Mouse (Mus musculus) adipose tissue, adult 10 weeks (tissue): Measurements from ENCODE around the gene Add1. TPM values are rescaled to one million over a fixed set of nuclear protein-coding genes. Genes with fewer than 3 reads are reported as not detected.

Experiments used
- polyA plus RNA-seq: library from polyadenylated mRNA; stranded (reverse); fragments of 350-450 nt; fragmentation: Illumina TruSeq; extraction: RNeasy Lipid Tissue Mini Kit (QIAGEN cat#74804); gene quantifications from one replicate; pipeline ENCODE4 v1.2.3, GENCODE M21; 2014; ENCODE audit warnings: low read depth, low replicate concordance

Add1 gene
- 124 TPM for polyA plus RNA-seq

GRCm38 (mm10) chr5:34573268-34574221 lies at the start of gene Add1:
Gene Add1, plus strand, starts transcription at chr5:34573664.

DNA sequence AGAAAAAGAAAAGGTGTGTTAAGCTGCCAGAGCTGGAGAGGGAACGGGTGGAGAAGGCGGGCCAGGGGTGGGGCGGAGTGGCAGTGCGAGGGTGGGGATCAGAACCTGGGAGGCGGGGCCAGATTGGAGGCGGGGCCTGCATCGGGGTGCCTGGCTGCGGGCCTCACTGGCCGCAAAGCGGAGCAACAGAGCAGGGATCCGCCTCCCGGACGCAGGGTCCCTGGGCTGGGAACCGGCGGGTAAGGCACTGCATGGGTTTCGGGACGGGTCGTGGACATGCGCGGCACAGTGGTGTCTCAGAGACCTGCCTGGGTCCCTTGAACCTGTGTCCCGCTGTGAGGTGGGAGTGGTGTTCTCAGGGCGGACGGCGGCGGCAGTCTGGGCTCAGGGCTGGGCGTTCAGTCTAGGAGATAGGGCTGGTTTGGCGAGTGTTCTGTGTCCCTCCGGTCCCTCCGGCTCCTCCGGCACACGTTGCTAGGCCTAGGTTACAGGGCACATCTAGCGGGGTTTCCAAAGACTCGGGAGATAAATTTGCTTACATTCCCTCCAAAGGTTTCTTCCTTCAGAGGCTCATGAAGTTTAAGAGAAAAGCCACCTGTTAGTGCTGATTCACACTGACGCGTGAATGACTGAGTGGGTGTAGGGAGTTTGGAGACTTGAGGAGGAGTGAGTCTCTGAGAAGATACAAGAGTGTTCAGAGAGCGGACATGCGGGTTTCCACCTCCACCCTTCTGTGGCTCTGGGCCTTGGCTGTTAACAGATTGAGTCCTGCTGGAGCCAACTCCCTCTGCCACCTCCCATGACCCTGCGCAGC lies 47.6 kb upstream of the Add1 start, which contains the start of gene Sh3bp2:
Gene Sh3bp2 (plus strand): TSS at position 176 of the 814 bp plus-strand sequence.

DNA sequence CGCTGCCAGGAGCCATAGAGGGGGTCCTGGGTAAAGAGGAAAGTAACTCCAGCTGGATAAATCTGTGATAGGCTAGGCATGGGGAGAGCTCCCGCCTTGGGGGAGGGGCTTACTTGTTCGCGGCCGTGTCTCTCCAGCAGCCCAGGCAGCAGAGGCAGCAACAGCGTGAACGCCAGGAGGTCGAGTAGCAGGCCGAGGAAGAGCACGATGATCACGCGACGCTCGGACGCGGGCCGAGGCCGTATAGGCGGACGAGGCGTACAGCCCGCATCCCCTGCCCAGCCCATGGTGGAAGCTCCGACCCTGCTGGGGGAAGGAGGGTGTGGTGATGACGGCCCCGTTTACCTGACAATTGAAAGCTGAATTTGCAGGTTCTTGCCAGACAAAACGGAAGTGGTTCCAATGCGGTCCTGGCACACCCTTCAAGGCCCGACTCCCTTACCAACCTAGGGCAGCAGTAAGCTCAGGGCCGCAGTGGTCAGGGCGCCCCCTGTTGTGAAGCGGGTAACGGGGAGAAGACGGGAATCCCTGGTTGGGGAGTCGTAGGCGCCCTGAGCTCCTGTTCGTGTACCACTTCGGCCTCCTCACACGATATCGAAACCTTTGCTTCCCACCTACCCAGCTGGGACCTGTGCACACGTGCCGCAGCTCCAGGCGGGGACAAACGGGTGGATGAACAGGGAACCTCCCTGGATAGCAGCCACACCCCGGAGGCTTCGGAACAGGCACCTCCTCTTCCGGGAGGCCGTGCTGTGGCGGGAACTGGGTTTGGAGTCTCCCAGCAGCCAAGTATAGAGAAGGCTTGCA lies 63.2 kb downstream of the Add1 start, which contains the start of gene Mfsd10:
Gene Mfsd10 (minus strand): TSS at position 732 of the 807 bp plus-strand sequence.

GRCm38 (mm10) chr5:34659686-34660590 lies 86.5 kb downstream of the Add1 start, which contains the start of the genes Nop14 and Grk4:
Gene Nop14, minus strand, starts transcription at chr5:34660148.
Gene Grk4, plus strand, starts transcription at chr5:34660379.

Other genes with a start within 250 kb of the Add1 start
- gene Rnf4, start 237.4 kb upstream of the Add1 start, polyA plus RNA-seq: 80.5 TPM
- gene Fam193a, start 203.7 kb upstream of the Add1 start, polyA plus RNA-seq: 16.0 TPM
- 22.8 TPM for gene Tnip2, start 59.7 kb upstream of the Add1 start, polyA plus RNA-seq
- gene Sh3bp2, start 47.8 kb upstream of the Add1 start, polyA plus RNA-seq: 15.3 TPM
- gene Mfsd10, start 63.5 kb downstream of the Add1 start, polyA plus RNA-seq: 26.4 TPM
- 20.0 TPM for gene Nop14, start 86.5 kb downstream of the Add1 start, polyA plus RNA-seq
- gene Grk4, start 86.7 kb downstream of the Add1 start, polyA plus RNA-seq: 4.2 TPM
- 13.2 TPM for gene Htt, start 188.1 kb downstream of the Add1 start, polyA plus RNA-seq